Mouse (Mus musculus) CD4-positive helper T cell, adult 2 months (primary cell): ENCODE data around the gene Tarbp1.
"Not testable (repeated sequence)": the region's sequence is repeated elsewhere in the genome, so short reads cannot be mapped to it uniquely, and the experiment has no call there.

Experiments
- DNase-seq: peaks from one replicate; pipeline ENCODE4 v3.0.0-alpha.2; 2012; ENCODE audit warnings: low read depth, missing footprints, low spot score

Gene Tarbp1

DNA sequence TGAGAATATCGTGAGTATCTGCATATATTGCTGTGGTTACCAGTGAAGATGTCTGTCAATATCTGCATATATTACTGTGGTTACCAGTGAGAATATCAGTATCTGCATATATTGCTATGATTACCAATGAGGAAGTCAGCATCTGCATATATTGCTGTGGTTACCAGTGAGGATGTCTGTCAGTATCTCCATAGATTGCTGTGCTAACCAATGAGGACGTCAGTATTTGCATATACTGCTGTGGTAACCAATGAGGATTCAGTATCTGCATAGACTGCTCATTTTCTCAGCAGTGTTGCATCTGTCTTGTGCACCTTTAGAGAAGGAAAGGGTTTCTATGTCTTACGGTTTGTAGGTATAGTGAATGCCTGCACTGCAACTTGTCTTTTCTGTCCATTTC lies 54.0 kb downstream of the Tarbp1 start:
- DNase-seq: peak; percentile 47

DNA sequence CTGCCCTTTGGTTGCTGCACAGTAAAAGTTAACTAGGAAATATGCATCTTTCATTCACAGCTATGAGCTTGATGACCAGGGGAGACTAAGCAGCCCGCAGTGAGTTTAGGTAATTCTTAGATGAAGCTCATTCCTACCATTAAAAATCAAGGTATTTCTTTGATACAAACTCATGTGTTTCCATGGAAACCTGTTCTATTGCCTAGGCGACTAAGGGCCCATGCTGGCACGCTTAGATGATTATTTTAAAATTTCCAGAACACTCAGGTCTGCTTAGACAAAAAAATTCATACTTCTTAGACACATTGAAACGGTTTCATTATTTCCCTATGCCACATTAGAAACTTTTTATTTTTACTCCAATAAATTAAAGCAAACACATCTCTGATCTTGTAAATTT lies 69.8 kb downstream of the Tarbp1 start:
- DNase-seq: no peak

DNA sequence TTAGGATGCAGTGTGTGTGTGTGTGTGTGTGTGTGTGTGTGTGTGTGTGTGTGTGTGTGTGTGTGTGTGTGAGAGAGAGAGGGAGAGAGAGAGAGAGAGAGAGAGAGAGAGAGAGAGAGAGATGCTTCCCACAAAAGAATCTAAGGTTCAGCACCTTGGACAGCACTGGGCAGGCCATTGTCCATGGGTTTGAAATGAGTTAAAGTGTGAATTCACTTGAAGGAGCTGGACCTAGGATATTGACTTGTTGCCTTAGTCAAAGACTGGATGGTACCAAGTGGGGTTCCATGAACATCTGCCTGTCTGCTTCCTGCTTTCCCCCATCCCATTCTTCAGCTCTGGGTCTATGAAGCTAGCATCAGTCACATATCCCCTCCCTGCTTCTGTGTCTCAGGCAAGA lies 70.3 kb downstream of the Tarbp1 start:
- DNase-seq: not testable (repeated sequence)

DNA sequence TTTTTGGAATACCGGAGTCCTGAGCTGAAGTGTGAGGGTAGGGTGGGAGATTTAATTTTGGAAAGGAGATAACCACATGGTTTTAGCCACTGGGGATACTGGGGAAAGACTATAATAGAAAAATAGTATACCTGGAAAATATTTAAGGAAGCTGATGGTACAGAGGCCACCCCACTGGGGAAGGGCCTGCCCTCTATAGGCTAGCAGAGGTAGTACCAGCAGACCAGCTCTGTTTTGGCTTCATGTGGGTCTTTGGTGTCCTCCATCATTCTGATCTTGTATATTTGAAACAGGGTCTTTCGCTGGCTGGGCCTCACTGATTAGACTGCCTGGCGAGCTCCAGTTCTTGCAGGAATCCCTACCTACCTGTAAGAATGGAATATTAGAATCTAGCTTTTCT lies 76.5 kb downstream of the Tarbp1 start:
- DNase-seq: no peak

DNA sequence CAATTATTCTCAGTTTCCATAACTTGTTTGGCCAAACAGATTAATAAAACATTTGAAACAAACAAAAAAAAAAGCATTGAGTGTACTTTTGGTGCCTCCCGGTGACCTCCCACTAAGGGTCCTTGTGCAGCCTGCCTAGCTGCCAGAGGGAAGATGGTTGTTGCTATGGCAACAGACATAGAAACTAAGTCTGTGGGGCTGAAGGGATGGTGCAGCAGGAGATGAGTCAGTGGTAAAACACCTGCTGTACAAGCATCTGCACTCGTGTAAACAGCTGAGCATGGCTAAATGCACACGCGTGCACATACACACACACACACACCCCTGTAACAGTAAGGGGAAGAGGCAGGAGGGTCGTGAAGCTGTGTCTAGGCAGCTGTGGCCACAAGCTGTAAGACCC lies 78.9 kb downstream of the Tarbp1 start:
- DNase-seq: no peak

DNA sequence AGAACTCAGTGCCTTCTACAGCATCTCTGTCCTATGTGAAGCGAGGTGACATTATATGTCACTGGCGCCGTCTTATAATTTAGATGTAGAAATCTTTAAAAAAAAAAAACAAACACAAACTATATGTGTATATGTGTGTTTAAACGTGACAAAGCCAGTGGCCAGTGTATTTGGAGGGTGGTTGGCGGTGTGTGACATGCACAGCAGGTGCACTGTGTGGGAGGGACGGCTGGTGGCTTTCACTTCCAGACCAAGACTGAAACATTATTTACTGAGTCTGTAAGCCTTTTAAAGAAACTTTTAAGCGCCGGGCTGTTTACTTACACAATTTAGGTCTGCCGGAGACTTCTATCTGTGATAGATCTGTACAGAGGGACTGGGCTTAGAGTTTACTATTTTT lies 79.5 kb downstream of the Tarbp1 start:
- DNase-seq: no peak

DNA sequence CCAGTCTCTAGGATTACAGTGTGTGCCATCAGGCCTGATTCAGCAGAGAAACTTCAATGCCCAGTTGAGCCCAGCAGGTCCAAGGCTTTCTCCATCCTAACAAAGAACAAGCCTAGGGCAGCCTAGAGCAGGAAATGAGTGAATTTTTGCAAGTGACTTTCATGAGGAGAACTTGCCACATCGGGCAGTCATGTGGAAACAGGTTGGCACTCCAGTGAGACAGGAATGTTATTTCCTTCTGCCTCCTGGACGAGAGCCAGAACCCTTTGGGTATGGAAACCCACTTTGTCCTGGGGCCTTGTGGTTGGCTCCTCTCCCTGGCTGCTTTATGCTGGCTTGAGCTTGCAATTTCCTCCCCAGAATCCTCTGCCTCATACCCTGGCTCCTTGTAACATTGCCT lies 83.3 kb downstream of the Tarbp1 start:
- DNase-seq: no peak

DNA sequence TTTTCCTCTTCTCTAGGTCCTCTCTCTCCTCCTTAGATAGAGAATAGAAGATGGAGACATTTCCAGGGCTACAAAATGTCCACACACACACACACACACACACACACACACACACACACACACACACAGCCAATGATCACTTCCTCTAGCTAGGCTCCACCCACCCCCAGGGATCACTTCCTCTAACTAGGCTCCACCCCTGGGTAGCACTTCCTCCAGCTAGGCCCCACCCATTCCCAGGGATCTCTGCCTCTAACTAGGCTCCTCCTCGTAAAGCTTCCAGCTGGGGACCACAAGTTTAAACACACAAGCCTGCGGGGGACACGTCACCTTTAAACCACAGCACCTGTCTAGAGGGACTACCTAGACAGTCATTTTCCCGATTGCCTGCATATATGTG lies 87.3 kb downstream of the Tarbp1 start:
- no peak for DNase-seq

DNA sequence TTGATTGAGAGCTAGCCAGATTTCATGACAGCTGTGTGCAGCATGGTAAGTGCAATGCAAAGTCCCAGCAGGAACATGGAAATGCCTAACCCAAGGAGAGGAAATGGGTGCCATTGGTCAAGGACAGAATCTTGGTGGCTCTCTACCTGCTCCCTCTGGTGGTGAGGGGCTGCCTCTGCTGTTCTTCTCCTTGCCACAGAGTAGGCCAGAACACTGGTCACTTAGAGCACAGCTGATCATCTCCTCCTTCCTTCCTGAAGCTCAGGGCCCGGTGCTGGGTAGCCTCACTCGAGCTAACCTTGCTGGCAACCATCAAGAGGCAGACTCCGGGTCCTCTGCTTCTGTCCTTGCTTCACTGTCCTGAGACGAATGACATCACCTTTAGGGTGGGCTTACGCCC lies 92.1 kb downstream of the Tarbp1 start:
- no peak for DNase-seq

DNA sequence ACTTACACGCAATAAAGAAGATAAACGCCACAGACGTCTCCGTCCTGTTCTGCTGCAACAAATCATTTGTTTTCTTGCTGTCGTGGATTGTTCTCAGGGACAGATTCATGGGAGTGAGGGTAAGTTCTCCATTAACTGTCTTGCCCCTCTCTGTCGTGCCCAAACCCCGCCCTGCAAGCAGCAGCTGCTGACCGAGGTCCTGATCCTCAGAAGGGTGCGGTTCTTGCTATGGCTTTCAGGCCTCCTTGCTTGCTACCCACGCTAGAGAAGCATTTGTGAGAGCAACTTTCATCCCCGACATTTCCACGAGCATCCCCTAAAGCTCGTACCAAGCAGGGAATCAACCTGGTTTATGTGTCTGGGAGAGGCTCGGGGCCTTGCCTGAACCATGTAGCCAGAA lies 92.6 kb downstream of the Tarbp1 start:
- no peak for DNase-seq

DNA sequence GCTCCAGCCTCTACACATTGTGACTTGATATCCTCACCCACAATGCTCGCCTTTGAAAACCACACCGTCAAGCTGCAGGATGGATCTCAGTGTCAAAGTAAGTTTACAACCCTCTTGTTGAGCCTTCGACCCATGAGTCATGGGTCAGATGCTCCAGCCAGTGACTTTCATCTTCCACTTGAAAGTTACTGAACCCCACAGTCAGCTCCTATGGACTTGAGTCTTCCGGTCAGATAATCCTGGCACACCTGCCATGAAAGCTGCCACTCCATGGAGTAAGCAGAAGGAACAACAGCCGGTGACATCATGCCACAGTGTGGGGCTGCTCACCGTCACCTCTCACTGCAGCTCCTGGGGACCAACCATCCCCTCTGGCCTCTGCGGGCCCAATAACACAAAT lies 93.6 kb downstream of the Tarbp1 start:
- DNase-seq: no peak

DNA sequence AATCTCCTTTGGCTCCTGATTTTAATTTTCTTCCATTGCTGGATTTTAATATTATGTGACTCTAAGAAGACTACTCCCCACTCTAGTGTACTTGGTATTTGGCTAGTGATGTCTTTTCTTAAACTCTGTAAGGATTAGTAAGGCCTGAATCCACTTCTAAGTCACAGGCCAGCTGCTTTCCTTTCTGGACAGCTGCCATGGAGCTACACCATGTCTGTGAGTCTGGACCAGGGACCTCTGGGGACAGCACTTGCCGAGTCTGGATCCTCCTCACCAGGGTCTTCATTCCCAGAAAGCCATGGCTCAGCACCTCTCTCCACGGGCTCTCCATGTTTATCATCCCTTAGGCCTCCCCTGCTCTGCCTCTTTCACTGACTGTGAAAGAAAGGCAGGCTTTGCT lies 94.7 kb downstream of the Tarbp1 start:
- no peak for DNase-seq

DNA sequence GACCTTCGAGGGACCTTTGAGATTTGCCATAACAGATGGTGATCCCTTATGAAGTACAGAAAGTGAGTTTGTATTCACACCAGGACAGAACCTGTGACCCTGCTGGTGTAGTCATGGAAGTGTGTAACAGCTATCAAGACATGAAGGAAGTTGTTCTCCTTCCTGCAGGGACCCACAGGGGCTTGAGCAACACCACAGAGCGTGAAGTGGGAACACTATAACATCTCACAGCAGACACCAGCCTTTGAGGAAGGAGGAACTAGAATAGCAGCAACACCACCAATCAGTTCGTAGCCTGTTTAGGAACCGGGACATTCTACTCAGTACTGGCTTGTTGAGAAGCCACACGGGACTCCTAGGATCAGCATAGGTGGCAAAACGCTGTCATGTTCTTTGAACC lies 95.3 kb downstream of the Tarbp1 start:
- no peak for DNase-seq
